Mouse (Mus musculus) midbrain, embryonic 14.5 days (tissue): ENCODE data around the gene Nab1. TPM values are rescaled to one million over a fixed set of nuclear protein-coding genes. Genes with fewer than 3 reads are reported as not detected.

Experiments
- ATAC-seq: fragments of 200-750 bp; cut with Nextera tagmentation; 2 replicates; pipeline ENCODE4 v1.8.0; 2017; ENCODE audit warnings: moderate number of reproducible peaks, moderate library complexity; ENCODE audit not compliant: low FRiP score, low TSS enrichment
- DNase-seq: peaks from one replicate; pipeline ENCODE4 v3.0.0-alpha.2; 2015
- H3K27ac ChIP-seq: fragments of 300-500 bp; sonication (generic); replicated peaks from 2 replicates; pipeline ENCODE4 v1.5.1; 2014; ENCODE audit warnings: mild to moderate bottlenecking, low read depth, low read length, moderate library complexity
- H3K27me3 ChIP-seq: fragments of 300-500 bp; sonication (generic); 2 replicates; pipeline ENCODE4 v1.6.1; 2014; ENCODE audit warnings: low read length, control low read depth, mixed read lengths; ENCODE audit not compliant: control insufficient read depth, insufficient read depth
- H3K36me3 ChIP-seq: fragments of 300-500 bp; sonication (generic); 2 replicates; pipeline ENCODE4 v1.6.1; 2014; ENCODE audit warnings: low read length, control low read depth; ENCODE audit not compliant: control insufficient read depth, insufficient read depth
- H3K4me1 ChIP-seq: fragments of 300-500 bp; sonication (generic); 2 replicates; pipeline ENCODE4 v1.6.1; 2014; ENCODE audit warnings: mild to moderate bottlenecking, antibody characterized with exemption, low read length, control low read depth; ENCODE audit not compliant: control insufficient read depth, insufficient read depth
- H3K4me2 ChIP-seq: fragments of 300-500 bp; sonication (generic); 2 replicates; pipeline ENCODE4 v1.6.1; 2014; ENCODE audit warnings: mild to moderate bottlenecking, low read length, moderate library complexity
- H3K4me3 ChIP-seq: fragments of 300-500 bp; sonication (generic); replicated peaks from 2 replicates; pipeline ENCODE4 v1.5.1; 2014; ENCODE audit warnings: low read depth, low read length
- H3K9ac ChIP-seq: fragments of 300-500 bp; sonication (generic); replicated peaks from 2 replicates; pipeline ENCODE4 v1.6.1; 2014; ENCODE audit warnings: mild to moderate bottlenecking, low read length, moderate library complexity
- H3K9me3 ChIP-seq: fragments of 300-500 bp; sonication (generic); 2 replicates; pipeline ENCODE4 v1.6.1; 2016; ENCODE audit warnings: low read length, control low read depth, mixed read lengths; ENCODE audit not compliant: control insufficient read depth
- WGBS: fragments of 180-500 bp; shearing (Covaris S2); extraction: QIAGEN DNeasy Blood & Tissue Kit; methylation state at CpG from one replicate; pipeline ENCODE4 v1.1.7; 2014; 5-methylcytosine and 5-hydroxymethylcytosine counted together
- polyA plus RNA-seq: library from polyadenylated mRNA; unstranded; fragments of >200 nt; fragmentation: Nextera tagmentation; extraction: Ambion mirVana; gene quantifications from 2 replicates; pipeline ENCODE4 v1.2.1, GENCODE M21; 2014

Nab1 gene
- polyA plus RNA-seq, 1 experiment from 2014 or later, result 6.0 TPM

DNA sequence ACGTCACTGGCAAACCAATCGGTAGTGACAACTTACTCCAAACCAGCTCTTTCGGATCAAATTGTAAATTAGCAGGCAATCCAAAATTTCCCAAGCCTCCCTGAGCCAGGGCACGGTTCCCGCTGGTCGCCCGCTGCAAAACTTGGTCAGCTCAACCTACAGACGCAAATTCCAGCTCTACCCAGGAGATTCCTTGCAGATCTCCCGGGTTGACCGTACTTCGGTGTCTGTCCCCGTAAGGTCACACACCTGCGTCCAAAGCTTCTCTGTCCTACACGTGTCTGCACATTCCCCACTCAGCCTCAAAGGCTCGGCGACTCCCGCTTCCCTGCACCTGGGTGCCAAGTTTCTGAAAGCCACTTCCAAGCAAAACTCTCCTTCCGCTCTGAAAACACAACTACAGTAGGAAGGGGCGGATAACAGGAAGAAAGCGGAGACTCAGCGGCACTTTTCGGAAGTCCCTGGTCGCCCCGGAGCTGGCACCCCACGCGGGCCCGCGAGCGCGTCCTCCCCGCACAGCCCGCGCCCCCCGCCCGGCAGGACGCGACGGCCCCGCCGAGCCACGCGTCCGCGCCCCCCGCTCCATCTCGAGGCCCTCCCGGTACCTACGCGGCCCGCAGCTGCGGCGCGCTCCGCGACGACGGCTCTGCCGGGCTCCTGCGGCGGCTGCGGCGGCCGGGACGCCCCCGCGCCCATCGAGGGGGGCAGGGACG lies 722 bp downstream of the Nab1 start:
- H3K4me2 ChIP-seq, result peak overlapping the region; percentile 92
- H3K36me3 ChIP-seq, result no peaks in the 10 kb centered on the region
- DNase-seq (peak; percentile 63), ATAC-seq (no peak; the same call in 1 of the 2 replicates)
- H3K9me3 ChIP-seq, result no peaks in the 10 kb centered on the region
- H3K4me1 ChIP-seq, result 0 out of 2 replicates have a peak, but pooled peaks cover 3% of the 10 kb centered on the region
- peak overlapping the region; percentile 64 for H3K27ac ChIP-seq
- H3K9ac ChIP-seq, result peak overlapping the region; percentile 80
- H3K4me3 ChIP-seq, result peak overlapping the region; percentile 74
- WGBS, result under 1% methylated on average over 67 of the region's 68 CpGs
- H3K27me3 ChIP-seq, result no peaks in the 10 kb centered on the region

DNA sequence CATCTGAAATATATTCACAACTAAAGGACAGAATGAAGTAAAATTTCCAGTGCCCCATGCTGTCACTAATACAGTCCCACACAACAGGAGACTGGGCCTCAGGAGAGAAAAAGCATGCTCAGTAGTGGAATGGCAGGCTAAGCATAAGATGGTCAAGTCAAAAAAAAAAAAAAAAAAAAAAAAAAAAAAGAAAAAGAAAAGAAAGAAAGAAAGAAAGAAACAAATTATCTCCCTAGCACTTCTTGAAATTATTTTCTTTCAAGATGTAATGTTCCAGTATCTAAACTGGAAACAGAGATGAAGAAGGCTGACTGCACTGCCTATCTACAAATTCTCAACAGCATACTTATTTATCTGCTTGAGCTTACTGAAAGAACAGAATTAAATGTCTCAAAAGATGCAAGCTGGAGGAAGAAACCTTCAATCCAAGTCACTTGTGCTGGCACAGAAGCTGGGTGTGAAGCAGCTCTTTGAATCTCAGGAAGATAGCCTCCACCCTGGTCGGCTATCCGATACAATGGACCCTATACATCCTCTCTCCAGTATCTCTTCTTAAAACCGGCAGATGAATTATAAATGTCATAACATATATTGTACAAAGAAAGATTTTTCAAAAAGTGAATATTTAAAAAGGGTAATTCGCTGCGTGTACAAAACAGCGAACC lies 1.6 kb downstream of the Nab1 start:
- Histone ChIP-seq H3K4me3 (peak overlapping the region; percentile 74), H3K36me3 (no peaks in the 10 kb centered on the region), H3K9me3 (no peaks in the 10 kb centered on the region), H3K27me3 (no peaks in the 10 kb centered on the region), H3K27ac (no peak overlapping the region), H3K4me2 (peak overlapping the region; percentile 92), H3K4me1 (0 out of 2 replicates have a peak, but pooled peaks cover 3% of the 10 kb centered on the region), H3K9ac (no peak overlapping the region; the same call in 1 of the 2 replicates)
- ATAC-seq (no peak), DNase-seq (peak; percentile 27)
- 16% methylated on average over 6 of the region's 6 CpGs for WGBS

DNA sequence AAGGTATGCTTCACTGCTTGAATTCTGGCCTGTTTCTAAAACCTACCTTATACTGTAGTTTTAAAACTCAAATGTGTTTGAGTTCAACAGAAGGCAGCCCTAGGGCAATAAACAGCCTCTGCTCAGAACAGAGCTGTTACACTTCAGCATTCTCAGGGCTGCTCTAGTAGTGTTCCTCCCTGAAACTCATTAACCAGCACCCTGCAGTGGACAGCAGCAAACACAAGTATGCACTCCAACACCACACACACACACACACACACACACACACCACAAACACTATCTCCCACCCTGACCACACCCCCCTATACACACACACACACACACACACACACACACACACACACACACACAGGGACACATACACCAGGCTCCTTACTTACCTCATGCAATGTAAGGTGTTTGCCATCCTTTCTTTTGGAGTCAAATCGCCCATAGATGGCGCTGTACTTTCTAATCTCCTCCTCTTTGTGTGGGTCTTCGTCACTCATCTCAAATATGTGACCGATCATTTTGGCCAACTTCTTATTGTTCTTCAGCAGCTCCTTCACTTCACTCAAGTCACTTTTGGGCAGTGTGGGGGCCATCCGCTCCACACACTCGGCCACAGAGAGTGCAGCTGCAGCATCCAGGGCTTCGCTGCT lies 10.8 kb downstream of the Nab1 start:
- H3K4me1 ChIP-seq, result no peaks in the 10 kb centered on the region
- DNase-seq (peak; percentile 27), ATAC-seq (no peak)
- H3K9me3 ChIP-seq, result no peaks in the 10 kb centered on the region
- H3K36me3 ChIP-seq, result no peaks in the 10 kb centered on the region
- H3K4me2 ChIP-seq, result no peak overlapping the region
- no peaks in the 10 kb centered on the region for H3K27me3 ChIP-seq
- WGBS, result 70% methylated on average over 7 of the region's 7 CpGs
- H3K9ac ChIP-seq, result no peak overlapping the region
- no peak overlapping the region for H3K4me3 ChIP-seq
- H3K27ac ChIP-seq, result no peak overlapping the region

DNA sequence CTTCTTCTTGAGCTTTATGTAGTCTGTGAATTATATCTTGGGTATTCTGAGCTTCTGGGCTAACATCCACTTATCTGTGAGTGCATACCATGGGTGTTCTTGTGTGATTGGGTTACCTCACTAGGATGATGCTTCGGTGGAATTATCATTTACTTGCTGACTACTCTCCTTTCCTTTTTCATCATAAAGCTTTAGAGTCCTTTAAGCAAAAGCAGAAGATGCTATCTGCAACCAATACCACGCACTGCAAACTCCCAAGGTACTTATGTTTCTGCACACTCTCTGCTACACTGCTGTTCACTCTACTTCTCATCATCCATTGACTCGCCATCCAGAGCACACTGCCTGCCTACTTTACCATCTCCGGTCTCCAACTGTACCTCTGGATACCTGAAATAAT lies 15.5 kb downstream of the Nab1 start:
- Histone ChIP-seq H3K4me1 (no peaks in the 10 kb centered on the region), H3K9me3 (no peaks in the 10 kb centered on the region), H3K36me3 (no peaks in the 10 kb centered on the region), H3K9ac (no peak overlapping the region), H3K27me3 (no peaks in the 10 kb centered on the region), H3K4me2 (no peak overlapping the region), H3K27ac (no peak overlapping the region), H3K4me3 (no peak overlapping the region)
- WGBS, result 91% methylated on average over 4 of the region's 4 CpGs
- ATAC-seq (no peak), DNase-seq (no peak)

DNA sequence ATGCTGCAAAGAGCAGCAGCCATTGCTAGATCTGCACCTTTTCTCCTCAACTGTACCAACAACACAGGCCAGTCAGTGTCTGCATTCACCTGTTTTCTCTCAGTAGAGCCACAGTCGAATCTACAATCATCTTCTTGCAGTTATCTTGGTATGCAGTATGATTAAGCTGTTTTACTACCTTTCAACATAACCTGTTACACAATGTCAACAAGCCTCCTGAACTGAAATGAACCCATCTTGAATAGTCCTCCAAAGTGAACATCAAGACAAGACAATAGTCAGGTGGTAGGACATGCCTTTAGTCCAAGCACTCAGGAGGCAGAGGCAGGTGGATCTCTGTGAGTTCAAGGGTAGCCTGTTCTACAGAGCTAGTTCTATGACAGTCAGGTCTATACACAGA lies 26.2 kb downstream of the Nab1 start:
- Histone ChIP-seq H3K9me3 (no peaks in the 10 kb centered on the region), H3K4me2 (no peak overlapping the region)

DNA sequence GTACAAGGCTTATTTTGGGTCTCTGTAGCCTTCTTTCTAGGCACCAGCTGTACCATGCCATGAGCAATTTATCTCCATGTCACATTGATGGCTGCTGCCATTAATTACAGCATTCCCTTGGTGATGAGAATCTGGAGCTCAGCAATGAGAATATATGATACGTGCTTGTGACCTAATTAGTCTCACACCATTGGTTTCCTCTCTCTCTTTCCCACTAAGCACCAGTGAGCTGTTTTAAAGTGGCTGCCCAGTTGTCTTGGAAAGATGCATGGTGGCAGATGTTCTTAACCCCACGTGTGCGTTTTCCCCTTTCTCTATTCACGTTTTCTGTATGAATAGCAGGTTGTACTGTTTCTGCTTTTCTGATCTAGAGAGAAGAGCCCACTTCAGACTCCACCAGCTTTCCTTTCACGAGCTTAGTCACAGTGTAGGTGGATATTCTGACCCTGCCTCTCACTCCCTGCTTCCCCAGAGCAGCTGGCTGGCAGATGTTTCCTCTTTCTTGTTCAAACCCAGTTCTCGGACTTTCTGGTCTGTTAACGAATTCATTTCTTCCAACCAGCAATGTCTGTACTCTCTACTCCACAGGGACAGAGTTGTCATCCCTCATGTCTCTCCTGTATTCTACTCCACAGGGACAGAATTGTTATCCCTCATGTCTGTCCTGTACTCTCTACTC lies 29.5 kb downstream of the Nab1 start:
- peaks cover 13% of the 10 kb centered on the region; the same call in 1 of the 2 replicates for H3K4me1 ChIP-seq
- no peak overlapping the region for H3K4me2 ChIP-seq
- H3K27me3 ChIP-seq, result no peaks in the 10 kb centered on the region
- no peaks in the 10 kb centered on the region for H3K9me3 ChIP-seq
- H3K4me3 ChIP-seq, result no peak overlapping the region
- ATAC-seq, result peak; percentile 73
- DNase-seq, result peak; percentile 66
- H3K27ac ChIP-seq, result no peak overlapping the region; the same call in 1 of the 2 replicates
- 33% methylated on average over 7 of the region's 7 CpGs for WGBS
- no peaks in the 10 kb centered on the region for H3K36me3 ChIP-seq
- no peak overlapping the region for H3K9ac ChIP-seq

More for the DNA sequence above, 26.2 kb downstream of the Nab1 start:
- DNase-seq (no peak), ATAC-seq (no peak)
- no peaks in the 10 kb centered on the region for H3K36me3 ChIP-seq
- no peak overlapping the region for H3K4me3 ChIP-seq
- WGBS, result 88% methylated on average over 1 of the region's 1 CpGs
- H3K4me1 ChIP-seq, result peaks cover 13% of the 10 kb centered on the region; the same call in 1 of the 2 replicates
- H3K27ac ChIP-seq, result no peak overlapping the region
- H3K27me3 ChIP-seq, result no peaks in the 10 kb centered on the region
- no peak overlapping the region for H3K9ac ChIP-seq

DNA sequence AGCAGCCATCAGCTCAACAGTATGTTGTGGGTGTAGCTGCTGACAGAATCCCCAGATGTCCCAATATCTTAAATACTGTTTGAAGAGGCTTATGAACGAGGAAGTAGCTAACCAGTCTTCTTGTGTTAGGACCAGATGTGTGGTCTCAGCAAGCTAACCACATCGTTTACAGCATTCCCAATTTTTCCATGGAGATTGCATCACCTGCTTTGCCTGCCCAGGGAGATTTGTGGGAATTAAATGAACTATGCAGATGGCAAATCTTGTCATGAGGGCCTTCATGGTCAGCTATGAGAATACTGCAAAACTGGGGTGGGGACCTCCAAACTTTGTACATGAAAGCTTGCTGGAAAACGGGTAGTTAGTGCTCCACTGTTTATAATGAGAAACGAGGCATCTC lies 30.2 kb downstream of the Nab1 start:
- H3K9ac ChIP-seq, result no peak overlapping the region
- 66% methylated on average over 4 of the region's 4 CpGs for WGBS
- no peaks in the 10 kb centered on the region for H3K27me3 ChIP-seq
- ATAC-seq, result no peak
- no peaks in the 10 kb centered on the region for H3K9me3 ChIP-seq
- no peak for DNase-seq
- H3K4me3 ChIP-seq, result no peak overlapping the region
- H3K4me1 ChIP-seq, result peaks cover 13% of the 10 kb centered on the region; the same call in 1 of the 2 replicates
- H3K4me2 ChIP-seq, result no peak overlapping the region
- H3K27ac ChIP-seq, result no peak overlapping the region; the same call in 1 of the 2 replicates
- no peaks in the 10 kb centered on the region for H3K36me3 ChIP-seq

DNA sequence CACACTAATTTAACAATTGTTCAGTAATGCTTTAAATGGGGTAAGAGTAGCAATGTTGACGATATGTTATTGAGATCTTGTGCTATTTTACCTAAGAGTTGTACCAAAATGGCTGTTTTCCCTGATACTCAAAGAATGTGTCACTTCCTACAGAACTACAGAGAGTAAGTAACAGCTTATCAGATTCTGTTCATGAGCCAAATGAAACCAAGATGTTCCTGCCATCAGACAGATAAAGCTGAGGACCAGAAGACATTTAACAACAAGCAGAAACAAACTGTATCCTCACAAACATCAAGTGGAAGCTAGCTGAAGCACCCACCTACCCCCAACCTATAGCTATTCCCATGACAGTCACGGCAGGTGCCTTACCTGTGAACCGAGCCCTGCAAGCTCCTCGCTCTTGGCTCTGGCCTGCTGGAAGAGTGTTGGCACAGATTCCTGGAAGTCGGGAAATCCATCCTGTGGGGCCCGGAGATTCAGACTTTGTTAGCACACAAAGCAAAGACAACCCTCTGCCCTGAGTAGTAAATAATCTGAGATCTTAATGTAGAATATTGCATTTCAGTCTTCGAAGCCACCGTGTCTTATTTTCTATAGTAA lies 33.9 kb downstream of the Nab1 start:
- no peak overlapping the region for H3K4me3 ChIP-seq
- H3K9ac ChIP-seq, result no peak overlapping the region
- DNase-seq (no peak), ATAC-seq (no peak)
- 94% methylated on average over 8 of the region's 8 CpGs for WGBS
- H3K36me3 ChIP-seq, result no peaks in the 10 kb centered on the region
- H3K9me3 ChIP-seq, result no peaks in the 10 kb centered on the region
- no peak overlapping the region for H3K27ac ChIP-seq
- H3K27me3 ChIP-seq, result no peaks in the 10 kb centered on the region
- H3K4me1 ChIP-seq, result peaks cover 13% of the 10 kb centered on the region; the same call in 1 of the 2 replicates
- no peak overlapping the region for H3K4me2 ChIP-seq
